Mouse (Mus musculus) left cerebral cortex, adult 8-10 months (tissue): ENCODE measurements around the gene Gabrg1. TPM values are rescaled to one million over a fixed set of nuclear protein-coding genes. Genes with fewer than 3 reads are reported as not detected.
A peak's percentile ranks its signal among the peaks of the same experiment; 100 is the strongest.

ENCODE experiments used
- DNase-seq, 2 experiments: peaks; one replicate each; pipeline ENCODE4 v3.0.0; 2022; ENCODE audit warnings: low spot score in 2 of 2
- total RNA-seq, 4 experiments: library from RNA; stranded (reverse); gene quantifications; 2 replicates each; pipeline ENCODE4 v1.2.4; 2022

The Gabrg1 gene
- total RNA-seq = 10 to 100 TPM; 19.2 to 23.9 (median 20.2) TPM

DNA sequence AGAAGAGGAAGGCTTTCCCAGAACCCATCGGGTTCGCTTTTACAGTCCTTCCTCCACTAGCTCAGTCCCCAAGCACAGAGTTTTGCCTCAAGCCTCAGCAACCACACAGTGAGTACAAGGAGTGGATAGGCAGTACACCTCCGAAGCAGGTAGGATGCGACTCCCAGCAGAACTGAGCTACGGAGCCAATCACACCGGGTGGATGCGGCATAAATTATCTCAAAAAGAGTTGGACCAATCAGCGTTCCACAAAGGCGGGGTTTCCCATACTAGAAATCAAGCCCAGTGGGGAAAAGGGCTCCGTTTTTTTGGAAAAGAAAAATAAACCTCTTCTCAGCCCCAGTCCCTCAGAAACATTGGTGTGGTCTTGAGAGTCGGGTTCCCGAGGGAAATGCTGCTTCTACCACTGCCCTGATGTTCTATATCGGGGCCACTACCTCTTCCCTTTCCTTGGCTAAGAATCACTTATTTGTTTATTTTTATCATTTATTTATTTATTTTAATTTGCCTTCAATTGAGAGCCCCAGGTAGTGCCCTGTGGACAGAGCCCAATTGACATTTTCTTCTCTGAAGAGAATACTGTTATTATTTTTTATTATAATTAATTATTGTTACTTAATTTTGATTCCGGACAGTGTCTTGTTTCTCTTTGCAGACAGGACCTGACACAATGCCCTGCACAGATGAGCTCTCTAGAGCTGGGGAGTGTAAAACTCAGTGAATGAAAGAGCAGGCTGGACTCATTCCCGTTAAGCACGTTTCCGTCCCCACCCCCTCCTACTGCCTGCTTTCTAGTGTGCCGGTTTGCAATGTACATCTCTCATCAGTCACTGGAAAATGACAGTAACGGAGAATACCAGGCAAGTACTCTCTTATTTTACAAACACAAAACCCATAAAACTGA, at the start of gene Gabrg1:
Gabrg1 (minus strand) TSS at position 426 of the 904 bp plus-strand sequence.
- DNase-seq = peak; percentile 54 to 72

- no peak for DNase-seq
Measured at GRCm38 (mm10) chr5:70884026-70884425, 41.6 kb upstream of the Gabrg1 start.

GRCm38 (mm10) chr5:70870081-70870480, 27.7 kb upstream of the Gabrg1 start:
- DNase-seq = no peak

GRCm38 (mm10) chr5:70843096-70843734, 798 bp upstream of the Gabrg1 start:
- peak; percentile 43 to 64 for DNase-seq

- no peak for DNase-seq
Measured at GRCm38 (mm10) chr5:70818681-70819080, 23.7 kb downstream of the Gabrg1 start.

- DNase-seq = no peak
Measured at GRCm38 (mm10) chr5:70736156-70736555, 106.3 kb downstream of the Gabrg1 start.

DNA sequence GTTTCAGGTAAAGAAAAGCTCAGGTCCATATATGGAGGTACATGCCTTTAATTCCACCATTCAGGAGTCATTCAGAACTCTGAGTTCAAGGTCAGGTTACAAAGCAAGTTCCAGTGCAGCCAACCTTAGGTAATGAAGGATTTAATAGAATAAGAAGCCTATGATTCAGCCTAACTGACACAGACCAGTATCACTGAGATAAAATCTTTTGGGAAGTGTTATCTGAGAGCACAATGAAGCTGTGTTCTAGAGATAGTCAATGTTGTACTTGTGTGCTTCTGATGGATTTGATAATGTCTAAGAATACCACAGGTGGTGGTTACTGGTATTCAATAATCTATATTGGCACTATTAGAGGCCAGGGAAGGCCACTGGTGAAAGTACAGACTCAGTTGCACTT, 138.1 kb downstream of the Gabrg1 start:
- no peak for DNase-seq
